Mouse (Mus musculus): ENCODE measurements around the gene Ccnl2.

The Ccnl2 gene

DNA sequence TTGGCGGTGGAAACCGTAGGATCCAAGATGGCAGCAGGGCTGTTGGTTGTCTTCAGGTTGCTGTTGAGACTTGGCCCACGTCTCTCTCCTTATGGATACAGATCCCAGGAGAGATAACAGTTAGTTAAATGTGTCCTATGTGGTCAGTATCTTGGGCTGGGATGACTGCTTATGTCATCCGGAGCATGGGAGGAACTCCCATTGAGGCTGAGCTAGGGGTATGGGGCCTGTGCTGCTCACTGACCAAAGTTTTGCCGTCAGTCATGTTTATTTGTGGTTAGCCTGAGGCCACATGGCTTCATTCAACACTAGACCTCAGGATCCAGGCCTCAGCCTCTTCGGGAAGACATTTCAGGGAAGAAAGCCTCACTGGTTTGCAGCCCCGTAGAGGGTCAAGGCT lies 59.1 kb downstream of the Ccnl2 start:
- no peak for DNase-seq

All from thymus, postnatal 4 days (tissue).